Comparison of ENCODE assay signal across 12 mouse cellular contexts in genomic region chr7:143122191-143122590, GRCm38 (mm10). TPM values are rescaled to one million over a fixed set of nuclear protein-coding genes. Genes with fewer than 3 reads are reported as not detected.
DNase-seq lines count a peak whose midpoint lies in the region; ATAC-seq and TF ChIP-seq lines count a peak whose summit lies in the region.
"Had no signal": no experiment of that assay in that cellular context is flagged by ENCODE, and none has a peak within 500 bp of the region (broad histone marks: within the 10 kb centered on the region; RNA-seq: fewer than 3 reads in every experiment).

No protein-coding gene starts in this region.

- ATAC-seq in lung, embryonic 14.5 days (ENCODE audit: insufficient read depth) = no peak
- ATAC-seq in stomach, postnatal 0 days (ENCODE audit: low FRiP score, low TSS enrichment) = peak; percentile 61
- no peak for ATAC-seq in midbrain, embryonic 14.5 days (ENCODE audit: low FRiP score, low TSS enrichment)

- H3K27ac ChIP-seq in lung, embryonic 14.5 days (ENCODE audit: low read depth) = 0 out of 2 replicates have a peak overlapping the region, but pooled peaks have one; percentile 15
- peak overlapping the region; percentile 56; the same call in 1 of the 2 replicates for H3K27ac ChIP-seq in stomach, postnatal 0 days (replicated peaks)
- H3K27ac ChIP-seq in midbrain, embryonic 14.5 days (replicated peaks; ENCODE audit: low read depth, low read length) = no peak overlapping the region
- H3K27ac ChIP-seq: limb, embryonic 12.5 days had no signal

- DNase-seq in lung, embryonic 14.5 days = no peak
- no peak for DNase-seq in lung, adult 2 months
- peak; percentile 70 to 84 for DNase-seq in heart, adult 9 months (ENCODE audit: low spot score in 2 of 2)
- peak; percentile 30 to 67 for DNase-seq in kidney, postnatal 25 days
- peak; percentile 83 for DNase-seq in stomach, postnatal 0 days (ENCODE audit: low spot score)
- no peak for DNase-seq in left cerebral cortex, postnatal 36 days (ENCODE audit: low spot score in 2 of 2)
- no peak for DNase-seq in midbrain, embryonic 14.5 days
- DNase-seq in cerebellum, adult 9-10 months = no peak
- DNase-seq: gastrocnemius, postnatal 14 days; spleen, adult 18-20 months had no signal

- no peak overlapping the region for H3K9ac ChIP-seq in lung, embryonic 14.5 days
- H3K9ac ChIP-seq in stomach, postnatal 0 days (ENCODE audit: low read length) = no peak overlapping the region
- no peak overlapping the region for H3K9ac ChIP-seq in midbrain, embryonic 14.5 days (replicated peaks; ENCODE audit: low read length)
- H3K9ac ChIP-seq: limb, embryonic 12.5 days had no signal

- H3K36me3 ChIP-seq in lung, embryonic 14.5 days (ENCODE audit: insufficient read depth) = no peaks in the 10 kb centered on the region
- H3K36me3 ChIP-seq in stomach, postnatal 0 days (ENCODE audit: control insufficient read depth, insufficient read depth, low read length) = no peaks in the 10 kb centered on the region
- no peaks in the 10 kb centered on the region for H3K36me3 ChIP-seq in midbrain, embryonic 14.5 days (ENCODE audit: control insufficient read depth, insufficient read depth, low read length)
- H3K36me3 ChIP-seq: limb, embryonic 12.5 days had no signal

- no peak for TF ChIP-seq CTCF in lung, embryonic 14.5 days (IDR thresholded peaks at IDR 0.05; ENCODE audit: low read depth)
- TF ChIP-seq CTCF in lung, adult 2 months (IDR thresholded peaks at IDR 0.05; ENCODE audit: insufficient read depth, low read length) = no peak
- no peak for TF ChIP-seq CTCF in stomach, postnatal 0 days (IDR thresholded peaks at IDR 0.05; ENCODE audit: low read depth)

- no peaks in the 10 kb centered on the region for H3K9me3 ChIP-seq in lung, embryonic 14.5 days (ENCODE audit: low read depth, low read length)
- no peaks in the 10 kb centered on the region for H3K9me3 ChIP-seq in stomach, postnatal 0 days (ENCODE audit: control insufficient read depth, low read length)
- no peaks in the 10 kb centered on the region for H3K9me3 ChIP-seq in midbrain, embryonic 14.5 days (ENCODE audit: control insufficient read depth, low read length)
- H3K9me3 ChIP-seq: limb, embryonic 12.5 days had no signal

- 51% methylated on average over 5 of the region's 5 CpGs for WGBS in lung, embryonic 14.5 days
- 47% methylated on average over 5 of the region's 5 CpGs for WGBS in lung, adult 2 months
- WGBS in stomach, postnatal 0 days = 37% methylated on average over 5 of the region's 5 CpGs
- WGBS in midbrain, embryonic 14.5 days = 82% methylated on average over 5 of the region's 5 CpGs

- H3K4me1 ChIP-seq in lung, embryonic 14.5 days (ENCODE audit: insufficient read depth) = peaks cover 11% of the 10 kb centered on the region
- peaks cover 10% of the 10 kb centered on the region for H3K4me1 ChIP-seq in lung, adult 2 months (ENCODE audit: control insufficient read depth, insufficient read depth, low read length)
- peaks cover 11% of the 10 kb centered on the region for H3K4me1 ChIP-seq in stomach, postnatal 0 days (replicated peaks; ENCODE audit: control insufficient read depth, insufficient read depth)
- no peaks in the 10 kb centered on the region for H3K4me1 ChIP-seq in midbrain, embryonic 14.5 days (ENCODE audit: control insufficient read depth, insufficient read depth, low read length)

- no peak overlapping the region for H3K4me2 ChIP-seq in lung, embryonic 14.5 days
- H3K4me2 ChIP-seq in stomach, postnatal 0 days (replicated peaks; ENCODE audit: low read depth) = no peak overlapping the region
- H3K4me2 ChIP-seq in midbrain, embryonic 14.5 days (ENCODE audit: low read length) = no peak overlapping the region
- H3K4me2 ChIP-seq: limb, embryonic 12.5 days had no signal

- TF ChIP-seq EP300 in stomach, postnatal 0 days (optimal IDR thresholded peaks at IDR 0.05) = no peak

- no peak for TF ChIP-seq POLR2A in lung, adult 2 months (IDR thresholded peaks at IDR 0.05; ENCODE audit: borderline replicate concordance, extremely low read depth, low read depth, low read length)

- no peak overlapping the region for H3K4me3 ChIP-seq in lung, embryonic 14.5 days (ENCODE audit: low read depth, low read length)
- H3K4me3 ChIP-seq in lung, adult 2 months (replicated peaks; ENCODE audit: extremely low read depth, low read depth, low read length) = no peak overlapping the region
- no peak overlapping the region for H3K4me3 ChIP-seq in stomach, postnatal 0 days (ENCODE audit: low read depth, low read length)
- no peak overlapping the region for H3K4me3 ChIP-seq in midbrain, embryonic 14.5 days (replicated peaks; ENCODE audit: low read depth, low read length)
- H3K4me3 ChIP-seq: limb, embryonic 12.5 days; myocyte had no signal

- intact Hi-C loops in left cerebral cortex, postnatal 36 days (cut with DNase I) = no loop called here

- H3K27me3 ChIP-seq in lung, embryonic 14.5 days (ENCODE audit: insufficient read depth, low read length) = no peaks in the 10 kb centered on the region
- H3K27me3 ChIP-seq in stomach, postnatal 0 days (ENCODE audit: control insufficient read depth, insufficient read depth, low read length) = no peaks in the 10 kb centered on the region
- no peaks in the 10 kb centered on the region for H3K27me3 ChIP-seq in midbrain, embryonic 14.5 days (ENCODE audit: control insufficient read depth, insufficient read depth, low read length)
- H3K27me3 ChIP-seq: limb, embryonic 12.5 days had no signal

RNA-seq across cellular contexts. Expression of gene Kcnq1, which starts 16.0 kb away (rescaled TPM):
- polyA plus RNA-seq in lung, embryonic 14.5 days (2014; fragmentation: Nextera tagmentation; extraction: Ambion mirVana) = 5.3 and 6.5 TPM in 2 replicates
- 26.7 and 28.2 TPM in 2 replicates for polyA plus RNA-seq in lung, adult 2 months (2012; rRNA removed)
- polyA plus RNA-seq in stomach, postnatal 0 days (2015; fragmentation: Nextera tagmentation; extraction: Ambion mirVana) = 17.8 and 21.2 TPM in 2 replicates
- total RNA-seq in left cerebral cortex, postnatal 36 days (2021) = under 1 TPM; 0.49 to 1.00 TPM
- polyA plus RNA-seq in midbrain, embryonic 14.5 days (2014; fragmentation: Nextera tagmentation; extraction: Ambion mirVana) = 1.2 and 2.0 TPM in 2 replicates

RNA-seq across cellular contexts. Expression of gene Trpm5, which starts 27.7 kb away (rescaled TPM):
- 4.7 and 5.7 TPM in 2 replicates for polyA plus RNA-seq in lung, embryonic 14.5 days (2014; fragmentation: Nextera tagmentation; extraction: Ambion mirVana)
- polyA plus RNA-seq in lung, adult 2 months (2012; rRNA removed) = 0.42 and 0.62 TPM in 2 replicates
- polyA plus RNA-seq in stomach, postnatal 0 days (2015; fragmentation: Nextera tagmentation; extraction: Ambion mirVana) = 2.0 and 3.3 TPM in 2 replicates
- total RNA-seq in left cerebral cortex, postnatal 36 days (2021) = not detected
- polyA plus RNA-seq in midbrain, embryonic 14.5 days (2014; fragmentation: Nextera tagmentation; extraction: Ambion mirVana) = 0.40 and 1.3 TPM in 2 replicates

RNA-seq across cellular contexts. Expression of gene Tssc4, which starts 53.1 kb away (rescaled TPM):
- polyA plus RNA-seq in lung, embryonic 14.5 days (2014; fragmentation: Nextera tagmentation; extraction: Ambion mirVana) = 65.2 and 75.6 TPM in 2 replicates
- 83.1 and 85.1 TPM in 2 replicates for polyA plus RNA-seq in lung, adult 2 months (2012; rRNA removed)
- 44.7 and 46.9 TPM in 2 replicates for polyA plus RNA-seq in stomach, postnatal 0 days (2015; fragmentation: Nextera tagmentation; extraction: Ambion mirVana)
- total RNA-seq in left cerebral cortex, postnatal 36 days (2021) = 10 to 100 TPM; 37.5 to 42.3 TPM
- 70.4 and 102 TPM in 2 replicates for polyA plus RNA-seq in midbrain, embryonic 14.5 days (2014; fragmentation: Nextera tagmentation; extraction: Ambion mirVana)

Comparison
In these comparisons a context has a peak if more than half of its experiments do, and no peak if none do; other contexts are left out.
1. DNase-seq: peak in heart, adult 9 months (2 of 2), kidney, postnatal 25 days (2 of 2) and stomach, postnatal 0 days (single experiment); none in lung, embryonic 14.5 days (single experiment), lung, adult 2 months (single experiment), left cerebral cortex, postnatal 36 days (0 of 2), midbrain, embryonic 14.5 days (single experiment) and cerebellum, adult 9-10 months (single experiment).